Mouse (Mus musculus) neutrophil, adult 65 days (primary cell): Measurements from ENCODE around the gene Dmbx1. TPM values are rescaled to one million over a fixed set of nuclear protein-coding genes. Genes with fewer than 3 reads are reported as not detected.

Experiments
- total RNA-seq: library from RNA; stranded (reverse); gene quantifications from 2 replicates; pipeline ENCODE4 v1.2.4, GENCODE M21; 2023

Dmbx1 gene
- not detected in 2 replicates for total RNA-seq

DNA sequence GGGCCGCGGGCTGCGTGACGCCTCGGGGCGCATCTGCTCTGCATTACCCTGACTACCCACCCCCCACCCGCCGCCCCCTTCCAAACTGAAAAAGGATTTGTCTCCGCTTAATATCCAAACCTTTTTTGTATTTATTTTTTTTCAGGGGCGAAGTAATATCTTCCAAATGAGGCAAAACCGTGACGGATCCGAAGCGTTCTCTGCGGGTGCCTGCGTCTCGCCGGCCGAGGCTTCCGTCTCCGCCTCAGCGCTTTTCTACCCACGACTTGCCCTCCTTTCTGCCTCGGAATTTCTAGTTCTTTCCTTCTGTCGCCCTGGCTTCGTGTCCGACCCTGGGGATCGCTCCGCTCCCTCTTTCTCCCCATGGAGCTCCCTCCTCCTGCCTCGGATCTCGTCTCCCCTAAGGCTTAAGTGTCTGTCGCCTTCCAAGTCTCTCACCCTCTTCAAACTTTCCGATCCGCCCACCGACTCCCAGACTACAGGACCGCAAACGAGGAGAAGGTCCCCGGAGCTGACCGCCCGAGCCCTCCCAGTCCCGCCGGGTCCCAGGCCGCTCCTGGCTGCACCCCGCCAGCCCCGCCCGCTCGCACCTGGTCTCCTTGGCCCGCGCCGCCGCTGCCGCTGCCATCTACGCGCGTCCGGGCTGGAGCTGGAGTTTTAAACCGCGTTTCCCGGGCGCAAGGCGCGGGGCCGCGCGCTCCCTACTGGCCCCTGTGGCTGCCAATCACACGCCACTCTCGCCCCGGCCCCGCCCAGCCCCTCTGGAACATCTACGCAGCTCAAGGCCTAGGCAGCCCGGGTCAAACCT lies at the start of gene Dmbx1:
Gene Dmbx1, minus strand, starts transcription at position 632 of the 808 bp plus-strand sequence.

DNA sequence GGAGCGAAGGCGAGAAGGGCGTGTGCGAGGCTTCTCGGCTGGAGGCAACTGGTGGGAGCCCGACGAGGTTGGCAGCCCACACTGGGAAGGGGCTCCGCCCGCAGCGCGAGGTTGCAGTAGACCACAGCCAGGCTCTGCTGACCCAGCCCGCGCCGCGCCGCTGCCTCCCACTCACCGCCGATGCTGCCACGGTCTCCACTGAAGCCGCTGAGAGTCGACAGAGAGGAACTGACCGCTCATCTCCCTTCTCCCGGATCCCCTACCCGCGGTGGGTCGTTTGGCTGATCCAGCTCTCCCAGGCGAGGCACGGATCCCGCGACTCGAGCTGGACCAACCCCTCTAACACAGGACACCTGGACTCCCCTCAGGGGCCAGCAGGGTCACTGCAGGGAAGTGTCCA lies 49.2 kb downstream of the Dmbx1 start, which contains the start of gene 6430628N08Rik:
Gene 6430628N08Rik, plus strand, starts transcription at position 113 of the 400 bp plus-strand sequence.

GRCm38 (mm10) chr4:115884022-115884421 lies 55.7 kb downstream of the Dmbx1 start, which contains the start of gene Kncn:
Gene Kncn (plus strand): TSS chr4:115884400.

Other genes with a start within 250 kb of the Dmbx1 start
- gene Efcab14, start 202.2 kb downstream of the Dmbx1 start, total RNA-seq, result 35.8 and 38.2 TPM in 2 replicates
- gene Tex38, start 158.9 kb downstream of the Dmbx1 start, total RNA-seq, result not detected in 2 replicates
- gene Atpaf1, start 155.1 kb downstream of the Dmbx1 start, total RNA-seq, result 9.7 and 9.9 TPM in 2 replicates
- 25.1 and 30.2 TPM in 2 replicates for gene Mob3c, start 111.8 kb downstream of the Dmbx1 start, total RNA-seq
- 115 and 144 TPM in 2 replicates for gene Mknk1, start 100.7 kb downstream of the Dmbx1 start, total RNA-seq
- gene Kncn, start 55.5 kb downstream of the Dmbx1 start, total RNA-seq, result not detected in 2 replicates
- gene 6430628N08Rik, start 49.3 kb downstream of the Dmbx1 start, total RNA-seq, result not detected in 2 replicates
- gene Faah, start 78.0 kb upstream of the Dmbx1 start, total RNA-seq, result 0.27 and 3.2 TPM in 2 replicates
- 7.5 and 9.8 TPM in 2 replicates for gene Nsun4, start 114.0 kb upstream of the Dmbx1 start, total RNA-seq
- gene Uqcrh, start 135.1 kb upstream of the Dmbx1 start, total RNA-seq, result 191 and 244 TPM in 2 replicates
- 18.4 and 22.5 TPM in 2 replicates for gene Lrrc41, start 135.3 kb upstream of the Dmbx1 start, total RNA-seq
- 12.9 and 14.0 TPM in 2 replicates for gene Rad54l, start 183.8 kb upstream of the Dmbx1 start, total RNA-seq
- 7.2 and 8.5 TPM in 2 replicates for gene Pomgnt1, start 183.9 kb upstream of the Dmbx1 start, total RNA-seq
- gene Lurap1, start 211.4 kb upstream of the Dmbx1 start, total RNA-seq, result not detected in 2 replicates
- gene Tspan1, start 227.7 kb upstream of the Dmbx1 start, total RNA-seq, result not detected in 2 replicates
- gene 1700042G07Rik, start 233.4 kb upstream of the Dmbx1 start, total RNA-seq, result not detected in 2 replicates
- gene Gm49337, start 233.5 kb upstream of the Dmbx1 start, total RNA-seq, result not detected in 2 replicates